Mouse (Mus musculus): ENCODE data around the gene Nid2. TPM values are rescaled to one million over a fixed set of nuclear protein-coding genes. Genes with fewer than 3 reads are reported as not detected.

Gene Nid2
- total and polyA plus RNA-seq, 2 experiments from 2014 or later = 18.5 to 26.8 TPM

DNA sequence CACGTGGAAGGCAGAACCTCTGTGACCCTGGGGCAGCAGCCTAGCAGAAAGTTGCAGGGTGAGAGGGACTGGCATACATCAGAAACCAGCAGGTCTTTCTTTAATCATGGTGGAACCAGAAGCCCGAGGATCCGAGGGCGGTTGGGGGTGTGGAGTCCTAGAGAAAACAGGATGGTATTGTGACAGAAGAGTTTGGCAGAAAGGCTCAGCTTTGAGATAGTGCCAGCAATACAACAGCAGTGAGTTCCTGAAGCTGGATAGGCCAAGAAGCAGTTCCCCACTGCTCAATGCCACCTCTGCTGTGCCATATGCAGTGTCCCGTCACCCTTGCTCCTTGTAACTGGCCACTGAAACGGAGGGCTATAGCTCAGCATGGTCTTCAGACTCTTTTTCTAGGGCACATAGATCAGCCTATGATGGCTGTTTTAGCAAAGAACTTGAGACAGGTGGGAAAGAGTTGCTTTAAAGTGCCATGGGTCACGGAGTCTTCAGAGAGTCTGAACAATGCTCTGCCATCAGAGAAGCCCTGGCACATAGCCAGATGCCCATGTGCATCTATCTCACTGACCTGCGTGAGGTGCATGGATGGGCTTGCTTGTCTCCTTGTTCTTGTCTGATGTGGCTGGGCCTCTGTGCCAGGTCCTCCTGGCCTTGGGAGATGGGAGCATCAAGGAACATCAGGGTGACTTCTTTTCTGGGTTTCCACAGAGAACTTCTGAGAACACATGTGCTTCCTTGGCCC is 50.6 kb downstream of the Nid2 start:
- Histone ChIP-seq H3K27me3 (ENCODE audit: insufficient read depth, low read length) (no peaks in the 10 kb centered on the region), H3K9me3 (ENCODE audit: low read length) (no peaks in the 10 kb centered on the region), H3K4me2 (ENCODE audit: low read depth) (no peak overlapping the region), H3K36me3 (ENCODE audit: insufficient read depth) (no peaks in the 10 kb centered on the region), H3K27ac (ENCODE audit: low read depth, low read length) (no peak overlapping the region), H3K4me3 (ENCODE audit: low read depth, low read length) (no peak overlapping the region), H3K4me1 (ENCODE audit: insufficient read depth) (0 out of 2 replicates have a peak, but pooled peaks cover 7% of the 10 kb centered on the region), H3K9ac (no peak overlapping the region)
- DNase-seq = no peak
- WGBS = 73% methylated on average over 8 of the region's 8 CpGs
- no peak for TF ChIP-seq CTCF (IDR thresholded peaks at IDR 0.05; ENCODE audit: low read depth)
- no peak for ATAC-seq

GRCm38 (mm10) chr14:19803222-19803621 is 52.2 kb downstream of the Nid2 start:
- Histone ChIP-seq H3K27me3 (ENCODE audit: insufficient read depth, low read length) (no peaks in the 10 kb centered on the region), H3K9ac (no peak overlapping the region), H3K9me3 (ENCODE audit: low read length) (no peaks in the 10 kb centered on the region), H3K4me1 (ENCODE audit: insufficient read depth) (0 out of 2 replicates have a peak, but pooled peaks cover 7% of the 10 kb centered on the region), H3K4me3 (ENCODE audit: low read depth, low read length) (no peak overlapping the region), H3K4me2 (ENCODE audit: low read depth) (no peak overlapping the region), H3K27ac (ENCODE audit: low read depth, low read length) (no peak overlapping the region), H3K36me3 (ENCODE audit: insufficient read depth) (no peaks in the 10 kb centered on the region)
- no peak for TF ChIP-seq CTCF (IDR thresholded peaks at IDR 0.05; ENCODE audit: low read depth)
- ATAC-seq (0 out of 2 replicates have a peak, but pooled peaks have one; percentile 21), DNase-seq (no peak)
- 50% methylated on average over 4 of the region's 4 CpGs for WGBS

- Histone ChIP-seq H3K9me3 (ENCODE audit: low read length) (no peaks in the 10 kb centered on the region), H3K27ac (ENCODE audit: low read depth, low read length) (no peak overlapping the region), H3K27me3 (ENCODE audit: insufficient read depth, low read length) (no peaks in the 10 kb centered on the region), H3K4me2 (ENCODE audit: low read depth) (no peak overlapping the region), H3K4me3 (ENCODE audit: low read depth, low read length) (no peak overlapping the region), H3K36me3 (ENCODE audit: insufficient read depth) (no peaks in the 10 kb centered on the region), H3K4me1 (ENCODE audit: insufficient read depth) (0 out of 2 replicates have a peak, but pooled peaks cover 7% of the 10 kb centered on the region), H3K9ac (no peak overlapping the region)
- peak; percentile 34; the same call in 1 of the 2 replicates for ATAC-seq
- WGBS = 35% methylated on average over 10 of the region's 10 CpGs
- no peak for DNase-seq
- no peak for TF ChIP-seq CTCF (IDR thresholded peaks at IDR 0.05; ENCODE audit: low read depth)
Observed at GRCm38 (mm10) chr14:19803623-19804022, 52.6 kb downstream of the Nid2 start.

DNA sequence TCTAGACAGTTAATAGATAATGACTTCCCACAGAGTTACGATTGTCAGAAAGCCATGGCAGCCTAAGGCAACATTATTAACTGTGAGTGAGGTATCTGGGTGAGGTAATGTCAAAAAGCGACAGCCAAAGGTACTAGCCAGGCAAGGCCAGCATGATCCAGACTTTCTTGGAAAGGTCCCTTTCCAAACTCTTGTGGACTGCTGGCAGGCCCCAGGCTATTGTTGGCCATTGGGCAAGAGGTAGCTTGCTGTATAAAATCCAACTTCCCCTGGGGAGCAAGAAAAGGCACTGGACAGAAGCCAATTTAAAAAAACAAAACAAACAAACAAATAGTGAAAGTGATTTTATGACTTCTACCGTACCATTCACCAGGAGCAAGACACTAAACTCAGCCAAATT is 56.3 kb downstream of the Nid2 start:
- Histone ChIP-seq H3K4me2 (ENCODE audit: low read depth) (no peak overlapping the region), H3K27me3 (ENCODE audit: insufficient read depth, low read length) (no peaks in the 10 kb centered on the region), H3K27ac (ENCODE audit: low read depth, low read length) (no peak overlapping the region), H3K9me3 (ENCODE audit: low read length) (no peaks in the 10 kb centered on the region), H3K36me3 (ENCODE audit: insufficient read depth) (peaks cover 14% of the 10 kb centered on the region), H3K9ac (no peak overlapping the region), H3K4me1 (ENCODE audit: insufficient read depth) (0 out of 2 replicates have a peak, but pooled peaks cover 7% of the 10 kb centered on the region), H3K4me3 (ENCODE audit: low read depth, low read length) (no peak overlapping the region)
- no peak for ATAC-seq
- DNase-seq = no peak
- no peak for TF ChIP-seq CTCF (IDR thresholded peaks at IDR 0.05; ENCODE audit: low read depth)
- 69% methylated on average over 3 of the region's 3 CpGs for WGBS

GRCm38 (mm10) chr14:19807858-19808257 is 56.8 kb downstream of the Nid2 start:
- WGBS = 91% methylated on average over 2 of the region's 2 CpGs

DNA sequence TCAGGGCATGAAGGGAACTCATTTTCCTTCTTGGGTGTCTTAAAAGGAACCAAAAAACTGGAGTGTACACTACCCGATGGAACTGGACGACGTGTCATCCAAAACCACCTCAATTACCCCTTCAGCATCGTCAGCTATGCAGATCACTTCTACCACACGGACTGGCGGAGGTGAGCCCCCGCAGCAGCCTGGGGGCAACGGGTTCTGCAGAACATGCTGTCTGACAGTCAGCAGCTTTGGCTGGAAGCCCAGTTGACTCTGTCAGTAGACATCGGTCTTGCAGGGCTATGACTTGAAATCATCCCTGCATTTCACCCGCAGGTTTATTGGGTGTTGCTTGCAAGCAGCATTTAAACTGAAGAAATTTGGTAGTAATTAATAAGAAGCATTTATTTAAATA is 58.9 kb downstream of the Nid2 start:
- 43% methylated on average over 10 of the region's 10 CpGs for WGBS
- Histone ChIP-seq H3K4me2 (ENCODE audit: low read depth) (no peak overlapping the region), H3K36me3 (ENCODE audit: insufficient read depth) (peaks cover 35% of the 10 kb centered on the region), H3K4me1 (ENCODE audit: insufficient read depth) (no peaks in the 10 kb centered on the region), H3K9me3 (ENCODE audit: low read length) (no peaks in the 10 kb centered on the region), H3K9ac (no peak overlapping the region), H3K27ac (ENCODE audit: low read depth, low read length) (no peak overlapping the region), H3K4me3 (ENCODE audit: low read depth, low read length) (no peak overlapping the region), H3K27me3 (ENCODE audit: insufficient read depth, low read length) (no peaks in the 10 kb centered on the region)
- no peak for TF ChIP-seq CTCF (IDR thresholded peaks at IDR 0.05; ENCODE audit: low read depth)
- no peak for DNase-seq
- ATAC-seq = no peak

More at GRCm38 (mm10) chr14:19807858-19808257, 56.8 kb downstream of the Nid2 start:
- DNase-seq = no peak
- no peak overlapping the region for H3K27ac ChIP-seq (ENCODE audit: low read depth, low read length)
- H3K27me3 ChIP-seq (ENCODE audit: insufficient read depth, low read length) = no peaks in the 10 kb centered on the region
- peaks cover 19% of the 10 kb centered on the region for H3K36me3 ChIP-seq (ENCODE audit: insufficient read depth)
- TF ChIP-seq CTCF (IDR thresholded peaks at IDR 0.05; ENCODE audit: low read depth) = no peak
- H3K4me3 ChIP-seq (ENCODE audit: low read depth, low read length) = no peak overlapping the region
- no peak overlapping the region for H3K9ac ChIP-seq
- H3K4me1 ChIP-seq (ENCODE audit: insufficient read depth) = 0 out of 2 replicates have a peak, but pooled peaks cover 7% of the 10 kb centered on the region
- no peaks in the 10 kb centered on the region for H3K9me3 ChIP-seq (ENCODE audit: low read length)
- no peak overlapping the region for H3K4me2 ChIP-seq (ENCODE audit: low read depth)
- ATAC-seq = no peak

DNA sequence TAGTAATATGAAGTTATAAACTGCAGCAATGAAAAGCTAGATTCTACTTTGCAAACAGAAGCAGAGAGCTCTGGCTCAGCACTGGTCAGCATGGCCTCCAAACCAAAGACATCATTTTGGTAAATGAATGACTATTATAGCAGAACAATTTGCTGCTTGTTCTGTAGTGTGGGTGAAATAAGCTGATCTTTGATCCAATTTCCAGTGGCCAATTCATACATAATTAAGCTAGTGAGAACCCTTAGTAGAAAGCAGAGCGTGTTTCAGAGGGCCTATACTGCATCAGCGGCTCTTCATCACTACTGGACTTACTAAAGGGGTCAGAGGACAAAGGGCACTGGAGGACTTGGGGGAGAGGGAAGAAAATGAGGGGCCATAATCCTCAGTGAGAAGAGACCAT is 62.0 kb downstream of the Nid2 start:
- DNase-seq (no peak), ATAC-seq (no peak)
- no peak for TF ChIP-seq CTCF (IDR thresholded peaks at IDR 0.05; ENCODE audit: low read depth)
- H3K4me3 ChIP-seq (ENCODE audit: low read depth, low read length) = no peak overlapping the region
- H3K27ac ChIP-seq (ENCODE audit: low read depth, low read length) = no peak overlapping the region
- H3K9me3 ChIP-seq (ENCODE audit: low read length) = no peaks in the 10 kb centered on the region
- H3K4me1 ChIP-seq (ENCODE audit: insufficient read depth) = no peaks in the 10 kb centered on the region
- 89% methylated on average over 2 of the region's 2 CpGs for WGBS
- H3K27me3 ChIP-seq (ENCODE audit: insufficient read depth, low read length) = no peaks in the 10 kb centered on the region
- H3K36me3 ChIP-seq (ENCODE audit: insufficient read depth) = peaks cover 53% of the 10 kb centered on the region
- H3K4me2 ChIP-seq (ENCODE audit: low read depth) = no peak overlapping the region
- no peak overlapping the region for H3K9ac ChIP-seq

Measured in forebrain, postnatal 0 days (tissue).